Mouse (Mus musculus) left cerebral cortex, adult 8-10 months (tissue): Measurements from ENCODE around the gene Lyrm2. TPM values are rescaled to one million over a fixed set of nuclear protein-coding genes. Genes with fewer than 3 reads are reported as not detected.

Source experiments
- total RNA-seq, 4 experiments: library from RNA; stranded (reverse); gene quantifications; 2 replicates each; pipeline ENCODE4 v1.2.4; 2022

Gene Lyrm2
- total RNA-seq, 4 experiments from 2014 or later, result 31.0 to 42.0 (median 40.2) TPM

Other genes starting within 250 kb of the Lyrm2 start
- not detected for gene Gja10, start 197.5 kb upstream of the Lyrm2 start, total RNA-seq
- gene Casp8ap2, start 184.8 kb upstream of the Lyrm2 start, total RNA-seq, result 10 to 100 TPM in 2 of 4 experiments, 1 to 10 TPM in 2; 9.6 to 11.3 (median 10.1) TPM
- 10 to 100 TPM; 24.0 to 32.3 (median 28.6) TPM for gene Mdn1, start 143.1 kb upstream of the Lyrm2 start, total RNA-seq
- 10 to 100 TPM; 40.6 to 48.4 (median 40.7) TPM for gene Ankrd6, start 150.6 kb downstream of the Lyrm2 start, total RNA-seq
- gene Rragd, start 182.8 kb downstream of the Lyrm2 start, total RNA-seq, result 100 to 1,000 TPM in 2 of 4 experiments, 10 to 100 TPM in 2; 95.8 to 117 (median 104) TPM
- gene Ube2j1, start 231.2 kb downstream of the Lyrm2 start, total RNA-seq, result 100 to 1,000 TPM; 107 to 123 (median 109) TPM